Mouse (Mus musculus): ENCODE measurements around the gene Fam49a. TPM values are rescaled to one million over a fixed set of nuclear protein-coding genes. Genes with fewer than 3 reads are reported as not detected.

Gene Fam49a
- polyA plus RNA-seq, 1 experiment from 2014 or later = 3.2 TPM

GRCm38 (mm10) chr12:12367423-12367822, 105.5 kb downstream of the Fam49a start:
- Histone ChIP-seq H3K27me3 (ENCODE audit: insufficient read depth, low read length) (no peaks in the 10 kb centered on the region), H3K4me2 (ENCODE audit: low read depth, low read length) (no peak overlapping the region), H3K4me1 (ENCODE audit: insufficient read depth) (no peaks in the 10 kb centered on the region), H3K27ac (ENCODE audit: low read depth) (no peak overlapping the region), H3K4me3 (ENCODE audit: low read depth, low read length) (no peak overlapping the region), H3K9ac (replicated peaks) (no peak overlapping the region), H3K36me3 (replicated peaks; ENCODE audit: insufficient read depth, low read length) (no peaks in the 10 kb centered on the region), H3K9me3 (ENCODE audit: low read length) (no peaks in the 10 kb centered on the region)
- DNase-seq = no peak
- TF ChIP-seq CTCF (IDR thresholded peaks at IDR 0.05; ENCODE audit: low read depth) = no peak
- TF ChIP-seq EP300 (IDR thresholded peaks at IDR 0.05; ENCODE audit: low read depth) = no peak
- WGBS (ENCODE audit: insufficient replicate concordance) = 72% methylated on average over 5 of the region's 5 CpGs
- no peak for ATAC-seq

- TF ChIP-seq CTCF (IDR thresholded peaks at IDR 0.05; ENCODE audit: low read depth) (no peak), EP300 (IDR thresholded peaks at IDR 0.05; ENCODE audit: low read depth) (no peak)
- no peak for ATAC-seq
- no peak for DNase-seq
- H3K4me2 ChIP-seq (ENCODE audit: low read depth, low read length) = no peak overlapping the region
- H3K9ac ChIP-seq (replicated peaks) = no peak overlapping the region
- no peaks in the 10 kb centered on the region for H3K36me3 ChIP-seq (replicated peaks; ENCODE audit: insufficient read depth, low read length)
- no peaks in the 10 kb centered on the region for H3K4me1 ChIP-seq (ENCODE audit: insufficient read depth)
- H3K4me3 ChIP-seq (ENCODE audit: low read depth, low read length) = no peak overlapping the region
- 50% methylated on average over 11 of the region's 11 CpGs for WGBS (ENCODE audit: insufficient replicate concordance)
- no peaks in the 10 kb centered on the region for H3K9me3 ChIP-seq (ENCODE audit: low read length)
- no peak overlapping the region for H3K27ac ChIP-seq (ENCODE audit: low read depth)
- H3K27me3 ChIP-seq (ENCODE audit: insufficient read depth, low read length) = no peaks in the 10 kb centered on the region
Observed at GRCm38 (mm10) chr12:12373111-12373862, 111.3 kb downstream of the Fam49a start.

GRCm38 (mm10) chr12:12379056-12379455, 117.1 kb downstream of the Fam49a start:
- DNase-seq (no peak), ATAC-seq (no peak)
- Histone ChIP-seq H3K4me3 (ENCODE audit: low read depth, low read length) (no peak overlapping the region), H3K27me3 (ENCODE audit: insufficient read depth, low read length) (no peaks in the 10 kb centered on the region), H3K9me3 (ENCODE audit: low read length) (no peaks in the 10 kb centered on the region), H3K36me3 (replicated peaks; ENCODE audit: insufficient read depth, low read length) (no peaks in the 10 kb centered on the region), H3K4me2 (ENCODE audit: low read depth, low read length) (no peak overlapping the region), H3K4me1 (ENCODE audit: insufficient read depth) (no peaks in the 10 kb centered on the region), H3K9ac (replicated peaks) (no peak overlapping the region), H3K27ac (ENCODE audit: low read depth) (no peak overlapping the region)
- TF ChIP-seq CTCF (IDR thresholded peaks at IDR 0.05; ENCODE audit: low read depth) = no peak
- no peak for TF ChIP-seq EP300 (IDR thresholded peaks at IDR 0.05; ENCODE audit: low read depth)
- WGBS (ENCODE audit: insufficient replicate concordance) = 49% methylated on average over 2 of the region's 2 CpGs

- DNase-seq = no peak
- H3K36me3 ChIP-seq (replicated peaks; ENCODE audit: insufficient read depth, low read length) = no peaks in the 10 kb centered on the region
- H3K9me3 ChIP-seq (ENCODE audit: low read length) = no peaks in the 10 kb centered on the region
- H3K4me3 ChIP-seq (ENCODE audit: low read depth, low read length) = no peak overlapping the region
- WGBS (ENCODE audit: insufficient replicate concordance) = 60% methylated on average over 1 of the region's 1 CpGs
- no peak overlapping the region for H3K27ac ChIP-seq (ENCODE audit: low read depth)
- no peak overlapping the region for H3K4me2 ChIP-seq (ENCODE audit: low read depth, low read length)
- no peaks in the 10 kb centered on the region for H3K4me1 ChIP-seq (ENCODE audit: insufficient read depth)
- no peaks in the 10 kb centered on the region for H3K27me3 ChIP-seq (ENCODE audit: insufficient read depth, low read length)
- TF ChIP-seq CTCF (IDR thresholded peaks at IDR 0.05; ENCODE audit: low read depth) (no peak), EP300 (IDR thresholded peaks at IDR 0.05; ENCODE audit: low read depth) (no peak)
- ATAC-seq = no peak
- no peak overlapping the region for H3K9ac ChIP-seq (replicated peaks)
Observed at GRCm38 (mm10) chr12:12389271-12389670, 127.3 kb downstream of the Fam49a start.

GRCm38 (mm10) chr12:12396224-12396623, 134.3 kb downstream of the Fam49a start:
- TF ChIP-seq CTCF (IDR thresholded peaks at IDR 0.05; ENCODE audit: low read depth) (peak; percentile 72), EP300 (IDR thresholded peaks at IDR 0.05; ENCODE audit: low read depth) (no peak)
- no peaks in the 10 kb centered on the region for H3K27me3 ChIP-seq (ENCODE audit: insufficient read depth, low read length)
- no peaks in the 10 kb centered on the region for H3K4me1 ChIP-seq (ENCODE audit: insufficient read depth)
- no peak overlapping the region for H3K27ac ChIP-seq (ENCODE audit: low read depth)
- WGBS (ENCODE audit: insufficient replicate concordance) = 11% methylated on average over 6 of the region's 6 CpGs
- ATAC-seq (no peak), DNase-seq (peak; percentile 27)
- H3K4me3 ChIP-seq (ENCODE audit: low read depth, low read length) = no peak overlapping the region
- no peak overlapping the region for H3K9ac ChIP-seq (replicated peaks)
- no peaks in the 10 kb centered on the region for H3K36me3 ChIP-seq (replicated peaks; ENCODE audit: insufficient read depth, low read length)
- H3K4me2 ChIP-seq (ENCODE audit: low read depth, low read length) = no peak overlapping the region
- no peaks in the 10 kb centered on the region for H3K9me3 ChIP-seq (ENCODE audit: low read length)

- H3K9me3 ChIP-seq (ENCODE audit: low read length) = no peaks in the 10 kb centered on the region
- 0 out of 2 replicates have a peak overlapping the region, but pooled peaks have one; percentile 18 for H3K4me2 ChIP-seq (ENCODE audit: low read depth, low read length)
- no peak overlapping the region for H3K4me3 ChIP-seq (ENCODE audit: low read depth, low read length)
- H3K36me3 ChIP-seq (replicated peaks; ENCODE audit: insufficient read depth, low read length) = no peaks in the 10 kb centered on the region
- no peak overlapping the region for H3K27ac ChIP-seq (ENCODE audit: low read depth)
- 42% methylated on average over 9 of the region's 9 CpGs for WGBS (ENCODE audit: insufficient replicate concordance)
- ATAC-seq = no peak
- no peaks in the 10 kb centered on the region for H3K4me1 ChIP-seq (ENCODE audit: insufficient read depth)
- peak; percentile 39 for DNase-seq
- TF ChIP-seq EP300 (IDR thresholded peaks at IDR 0.05; ENCODE audit: low read depth) (no peak), CTCF (IDR thresholded peaks at IDR 0.05; ENCODE audit: low read depth) (peak; percentile 68)
- no peak overlapping the region for H3K9ac ChIP-seq (replicated peaks)
- H3K27me3 ChIP-seq (ENCODE audit: insufficient read depth, low read length) = no peaks in the 10 kb centered on the region
Observed at GRCm38 (mm10) chr12:12401051-12401465, 139.1 kb downstream of the Fam49a start.

All from liver, postnatal 0 days (tissue).